Mouse (Mus musculus) WW6 (cell line): ENCODE data around the gene Yae1d1.
"Not testable (repeated sequence)": the region's sequence is repeated elsewhere in the genome, so short reads cannot be mapped to it uniquely, and the experiment has no call there.

ENCODE experiments used
- DNase-seq: peaks from one replicate; pipeline ENCODE4 v3.0.0-alpha.2; 2013; ENCODE audit warnings: low read depth, low spot score

The Yae1d1 gene

DNA sequence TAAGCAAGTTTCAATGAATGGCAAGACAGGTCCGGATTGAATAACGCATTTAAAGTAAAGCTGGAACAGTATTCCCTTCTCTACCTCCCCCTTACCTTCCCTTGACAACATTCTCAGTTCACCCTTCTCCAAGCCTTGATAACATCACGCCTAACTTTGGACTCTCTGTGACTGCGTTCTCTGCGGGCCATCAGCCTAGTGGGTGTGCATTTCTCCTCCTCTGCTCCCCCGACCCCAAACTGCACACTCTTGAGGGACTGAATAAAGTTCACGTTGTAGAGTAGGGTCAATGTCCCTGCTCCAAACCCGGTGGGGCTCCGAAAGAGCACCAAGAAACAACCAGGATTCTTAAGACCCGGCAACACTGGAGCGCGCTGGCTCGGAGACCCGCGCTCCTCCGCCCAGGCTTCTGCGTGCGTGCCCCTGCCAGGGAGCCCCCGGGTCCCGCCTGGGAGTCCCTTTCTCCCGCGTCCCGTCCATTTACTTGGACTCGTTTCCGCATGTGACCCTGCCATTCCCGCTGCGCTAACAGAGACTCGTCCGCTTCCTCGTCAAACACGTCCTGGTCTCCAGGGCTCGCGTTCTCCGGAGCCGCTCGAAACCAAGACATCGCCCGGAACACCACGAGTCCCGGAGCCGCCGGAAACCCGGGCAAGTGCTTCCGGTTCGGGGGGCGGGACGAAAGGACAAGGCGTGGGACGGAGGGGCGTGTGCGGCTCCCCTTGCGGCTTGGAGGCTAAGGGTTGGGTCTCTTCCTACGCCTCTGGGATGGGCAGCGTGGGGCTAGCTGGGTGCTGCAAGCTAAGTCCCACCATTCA lies at the start of gene Yae1d1:
Gene Yae1d1, minus strand, starts transcription at position 653 of the 818 bp plus-strand sequence.
- peak; percentile 70 for DNase-seq

DNA sequence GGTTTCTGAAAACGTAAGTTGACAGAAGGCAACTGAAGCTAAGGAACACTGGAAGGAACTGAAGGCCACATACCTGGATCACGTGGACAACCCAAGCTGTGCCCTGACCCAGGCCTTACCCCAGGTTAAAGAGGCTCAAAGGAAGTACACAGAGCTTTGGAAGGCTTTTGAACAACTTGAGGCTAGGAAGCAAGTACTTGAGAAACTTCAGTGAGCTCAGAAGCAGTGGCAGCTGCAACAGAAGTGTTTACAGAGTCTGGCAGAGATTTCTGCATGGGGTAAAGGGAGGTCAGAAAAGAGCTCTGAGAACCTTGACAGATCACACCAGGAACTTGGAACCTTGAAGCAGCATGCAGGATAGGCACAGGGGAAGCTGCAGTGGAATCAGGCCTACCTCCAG lies 45.7 kb upstream of the Yae1d1 start:
- no peak for DNase-seq

DNA sequence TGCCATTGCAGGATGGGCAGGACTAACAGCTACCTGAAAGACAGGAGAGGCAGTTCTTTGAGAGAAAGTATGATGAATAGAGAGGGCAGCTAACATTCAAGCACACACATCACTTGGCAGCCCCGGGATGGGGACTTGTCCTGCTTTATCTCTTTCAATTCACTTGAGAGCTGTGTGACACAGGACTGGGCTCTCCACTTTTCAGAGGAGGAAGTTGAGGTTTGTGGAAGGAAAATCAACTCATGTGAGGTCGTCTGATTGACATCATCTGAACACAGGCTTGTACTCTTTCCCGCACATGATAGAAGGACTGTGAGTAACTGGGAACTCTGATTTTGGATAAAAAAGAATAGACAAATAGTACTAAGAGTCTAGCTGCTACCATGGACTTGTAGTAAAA lies 23.5 kb upstream of the Yae1d1 start:
- no peak for DNase-seq

DNA sequence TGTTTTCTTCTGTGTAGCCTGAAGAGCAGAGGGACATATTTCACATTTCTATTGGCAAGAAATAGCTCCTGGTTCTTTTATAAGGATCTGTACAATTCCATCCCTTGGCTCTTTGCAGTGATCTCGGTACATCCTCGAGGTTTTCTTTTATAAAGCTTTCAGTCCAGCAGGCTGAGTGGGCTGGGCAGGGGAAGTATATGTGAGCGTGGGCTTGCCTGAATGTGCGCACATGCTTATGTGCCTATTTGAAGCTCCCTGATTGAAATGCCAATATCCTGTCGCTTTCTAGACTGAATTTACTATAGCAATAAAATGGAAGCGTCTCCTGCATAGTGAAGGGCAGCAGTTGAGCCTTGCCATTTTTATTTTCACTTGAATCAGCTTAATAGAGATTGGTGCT lies 20.1 kb upstream of the Yae1d1 start:
- DNase-seq, result no peak

DNA sequence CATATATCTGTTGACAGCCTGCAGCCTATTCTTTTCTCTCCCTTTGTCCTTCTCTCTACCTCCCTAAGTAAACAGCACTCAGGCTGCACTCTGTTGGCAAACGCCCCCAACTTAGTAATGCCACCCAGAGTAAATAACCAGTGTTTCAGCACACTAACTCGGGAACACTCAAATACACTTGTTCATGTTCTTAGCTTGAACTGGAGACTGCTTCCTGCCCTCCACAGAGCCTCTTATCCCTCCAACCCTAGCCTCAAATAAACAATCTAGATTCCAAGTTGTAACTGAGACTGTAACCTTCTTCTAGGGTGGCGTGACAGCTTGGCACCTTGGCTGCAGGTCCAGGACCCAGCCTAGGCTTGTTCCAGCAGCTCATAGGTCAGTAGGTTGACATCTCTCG lies 17.9 kb upstream of the Yae1d1 start:
- no peak for DNase-seq

DNA sequence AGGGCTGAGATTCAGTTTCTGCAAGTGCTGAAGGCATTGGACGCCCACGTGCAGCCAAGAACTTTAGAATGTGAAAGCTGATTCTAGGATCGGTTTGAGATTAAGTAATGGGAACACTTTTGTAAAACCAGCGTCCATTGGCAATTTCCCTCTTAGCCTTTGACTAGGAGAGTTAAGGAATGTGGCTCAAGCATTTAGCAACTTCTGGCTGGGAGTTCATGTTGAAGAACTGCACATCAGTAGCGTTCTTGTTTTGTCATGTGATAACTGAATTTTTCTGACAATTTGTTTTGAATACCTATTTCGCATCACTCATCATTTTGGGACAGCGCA lies 332 bp upstream of the Yae1d1 start:
- no peak for DNase-seq

DNA sequence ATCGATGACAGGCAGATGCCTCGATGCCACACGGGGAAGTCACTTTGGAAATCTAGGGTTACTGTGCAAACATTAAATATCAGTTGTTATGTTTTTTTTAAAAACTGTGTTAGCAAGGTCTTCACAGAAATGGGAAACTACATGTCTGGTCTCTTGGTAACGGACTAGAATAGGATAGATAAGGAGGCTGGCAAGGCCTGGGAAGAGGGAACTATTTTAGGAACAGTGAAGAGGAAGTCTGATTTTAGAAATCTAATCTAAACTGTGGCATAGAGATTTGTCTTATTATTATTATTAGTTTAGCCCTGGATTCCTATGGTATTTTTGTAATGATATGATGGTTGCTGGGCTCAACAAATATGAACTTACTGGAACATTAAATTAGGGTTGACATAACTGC lies 1.1 kb downstream of the Yae1d1 start:
- DNase-seq, result no peak

DNA sequence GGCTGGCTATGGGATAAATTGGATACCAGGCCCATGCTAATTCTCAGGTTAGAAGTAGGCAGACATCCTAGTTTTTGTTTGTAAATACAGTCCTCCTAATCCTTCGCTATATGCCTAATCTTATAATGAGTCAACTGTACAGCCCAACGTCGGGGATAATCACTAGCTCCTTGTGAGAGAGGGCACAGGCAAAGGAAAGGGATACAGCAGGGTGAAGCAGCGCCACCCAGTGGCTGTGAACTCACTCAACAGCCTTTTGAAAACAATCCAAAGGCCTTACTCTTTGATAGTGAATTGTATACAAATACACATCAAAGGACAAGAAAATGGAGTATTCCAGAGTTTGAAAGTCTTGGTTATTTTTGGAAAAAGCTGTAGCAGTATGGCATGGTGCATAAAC lies 10.0 kb downstream of the Yae1d1 start:
- DNase-seq, result peak; percentile 28

DNA sequence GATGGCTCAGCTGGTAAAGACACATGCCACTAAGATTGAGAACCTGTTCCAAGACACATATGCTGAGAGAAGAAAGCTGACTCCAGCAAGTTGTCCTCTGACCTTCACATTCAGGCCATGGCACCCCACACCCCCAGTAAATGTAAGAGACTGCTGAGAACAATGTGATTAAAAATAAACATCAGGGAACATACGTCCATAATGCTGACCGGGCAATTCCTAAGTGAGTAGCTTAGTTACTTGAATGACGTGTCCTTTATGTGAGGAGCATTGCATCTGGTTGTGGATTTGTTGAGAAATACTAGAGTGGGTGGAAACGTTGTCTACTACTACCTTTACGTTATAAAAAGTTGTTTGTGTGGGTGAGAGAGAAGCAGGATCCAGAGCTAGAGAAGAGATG lies 10.5 kb downstream of the Yae1d1 start:
- DNase-seq, result no peak

DNA sequence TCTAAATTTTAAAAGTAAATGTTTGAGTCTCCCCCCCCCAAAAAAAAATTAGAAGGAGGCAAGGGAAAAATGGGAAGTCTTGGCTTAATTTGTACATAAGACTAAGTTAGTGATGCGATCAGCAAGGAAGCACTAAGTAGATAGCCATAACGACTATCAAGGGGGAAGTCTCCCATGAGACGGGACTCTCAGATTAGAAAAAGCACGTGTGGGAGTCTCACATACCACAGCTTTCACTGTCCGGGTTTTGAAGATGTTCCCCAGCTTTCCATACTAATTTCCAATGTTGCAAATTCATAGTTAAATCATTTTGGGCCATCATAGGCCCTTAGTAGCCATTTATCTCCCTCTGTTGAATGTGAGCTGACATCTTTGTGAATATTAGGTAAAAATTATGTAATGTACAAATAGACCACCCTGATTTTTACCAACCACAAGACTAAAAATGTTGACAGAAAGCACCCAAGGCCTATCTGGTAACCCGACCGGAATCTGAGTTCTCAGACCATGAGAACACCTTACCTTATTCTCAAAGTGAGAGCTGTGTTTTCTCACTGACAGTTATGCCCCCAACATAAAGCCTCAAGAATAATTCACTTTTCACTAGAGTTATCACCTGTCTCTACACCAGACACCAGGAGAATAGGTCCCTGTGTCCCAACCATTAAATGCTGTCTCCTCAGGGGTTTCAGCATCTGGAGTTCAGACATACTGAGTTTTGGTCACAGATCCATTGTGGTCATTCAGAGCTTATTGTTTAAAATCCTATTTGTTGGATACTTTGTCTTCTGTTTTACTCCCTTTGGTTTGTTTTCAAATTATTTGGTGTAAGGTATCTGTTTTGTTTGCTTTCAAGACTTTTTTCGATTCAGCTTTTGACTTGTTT lies 16.1 kb downstream of the Yae1d1 start:
- no peak for DNase-seq

DNA sequence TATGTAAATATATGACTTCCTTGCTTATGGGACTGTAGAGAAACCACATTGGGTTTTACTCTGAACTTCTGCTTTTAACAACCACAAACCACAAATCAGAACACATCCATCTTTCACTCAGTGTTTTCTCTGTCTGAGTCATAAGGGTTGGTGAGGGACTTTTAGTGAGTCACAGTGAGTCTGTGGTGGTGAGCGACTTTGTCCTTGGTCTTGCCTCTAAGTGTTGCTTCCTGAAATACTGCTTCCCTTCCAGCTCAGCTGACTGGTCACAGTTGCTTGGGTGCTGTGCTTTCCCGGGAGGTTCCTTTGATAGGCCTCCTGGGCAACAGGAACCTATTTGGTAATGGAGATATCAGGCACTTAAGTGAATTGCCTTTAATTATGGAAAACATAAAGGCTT lies 17.3 kb downstream of the Yae1d1 start:
- no peak for DNase-seq

DNA sequence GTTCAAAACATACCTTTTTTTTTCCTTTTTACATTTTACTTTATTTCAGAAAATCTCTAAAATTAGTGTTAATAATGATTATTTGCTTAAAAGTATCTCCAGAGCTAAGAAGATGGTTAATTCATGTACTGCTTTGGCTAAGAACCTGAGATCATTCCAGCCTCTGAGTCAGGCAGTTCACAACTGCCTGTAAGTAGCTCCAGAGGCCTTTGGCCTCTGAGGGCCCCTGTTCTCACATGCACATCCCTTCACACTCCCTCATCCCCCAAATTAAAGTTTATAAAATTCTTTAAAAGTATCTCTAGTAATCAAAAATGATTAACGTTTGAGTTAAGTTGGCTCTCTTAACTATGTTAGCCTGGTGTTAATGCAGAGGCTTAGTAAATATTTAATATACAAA lies 17.7 kb downstream of the Yae1d1 start:
- DNase-seq, result no peak

DNA sequence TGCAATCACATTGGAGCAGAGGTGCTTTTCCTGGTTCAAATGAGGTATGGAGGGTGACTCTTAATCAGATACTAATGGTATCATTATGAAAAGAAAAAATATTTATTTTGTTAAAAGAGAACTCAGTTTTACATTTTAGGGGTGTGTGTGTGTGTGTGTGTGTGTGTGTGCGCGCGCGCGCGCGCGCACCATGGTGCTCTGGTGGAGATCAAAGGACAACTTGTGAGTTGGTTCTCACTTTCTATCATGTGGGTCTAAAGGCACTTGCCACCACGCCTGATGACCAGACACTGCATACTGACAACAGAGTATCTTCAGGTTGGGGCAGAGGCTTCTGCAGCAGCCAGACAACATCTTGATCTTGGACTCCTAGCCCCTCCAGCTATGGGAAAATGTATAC lies 18.4 kb downstream of the Yae1d1 start:
- DNase-seq, result no peak

DNA sequence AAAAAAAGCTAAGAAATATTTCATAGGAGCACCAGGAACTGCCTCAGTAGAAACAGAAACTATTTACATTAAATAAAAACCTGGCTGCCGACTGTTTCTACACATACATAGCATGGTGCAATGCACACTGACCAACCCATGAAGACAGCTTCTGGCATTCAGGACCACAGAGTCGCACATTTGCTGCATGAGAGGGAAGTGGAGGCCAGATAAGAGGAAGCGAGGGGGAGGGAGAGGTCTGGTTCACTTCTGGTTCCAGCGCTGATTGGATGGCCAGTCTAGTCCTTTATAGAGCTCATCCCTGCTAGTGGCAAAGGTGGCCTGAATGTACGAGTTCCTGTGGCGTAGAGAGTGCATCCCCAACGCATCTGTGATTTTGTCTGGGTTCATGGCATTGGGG lies 32.5 kb downstream of the Yae1d1 start:
- DNase-seq, result no peak

DNA sequence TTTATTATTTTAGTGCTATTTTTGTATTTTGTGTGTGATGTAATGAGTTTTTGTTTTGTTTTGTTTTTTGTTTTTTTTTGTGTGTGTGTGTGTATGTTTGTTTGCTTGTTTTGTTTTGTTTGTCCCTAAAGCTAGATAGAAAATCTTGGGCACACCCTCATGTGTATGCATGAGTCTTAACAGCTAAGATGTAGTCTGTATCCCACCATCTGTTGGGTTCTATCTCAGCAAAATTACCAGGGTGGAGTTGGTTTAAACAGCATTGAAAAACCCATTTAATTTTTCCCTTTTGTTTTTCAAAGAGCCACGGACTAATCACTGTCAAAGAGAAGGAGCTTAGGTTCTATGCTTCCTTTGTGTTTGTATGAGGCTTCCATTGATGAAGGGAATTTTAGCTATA lies 38.9 kb downstream of the Yae1d1 start:
- DNase-seq, result no peak

DNA sequence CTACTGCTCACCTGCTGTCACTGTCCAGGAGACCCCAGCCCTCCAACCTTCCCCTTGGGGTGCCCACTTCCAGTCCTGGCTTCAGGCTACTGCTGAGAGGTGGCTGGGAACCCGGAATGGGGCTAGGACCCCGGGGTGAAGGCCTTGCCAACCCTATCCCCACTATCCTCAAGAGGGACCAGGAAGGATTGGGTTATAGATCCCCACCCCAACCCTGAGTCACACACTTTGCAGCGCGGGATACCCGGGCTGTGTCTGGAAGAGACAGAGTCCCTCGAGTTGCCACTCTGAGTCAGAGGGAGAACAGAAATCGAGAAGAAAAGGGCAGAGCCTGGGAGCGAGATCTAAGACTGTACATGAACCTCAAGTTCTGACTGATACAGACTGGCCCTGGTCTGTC lies 42.6 kb downstream of the Yae1d1 start:
- not testable (repeated sequence) for DNase-seq

DNA sequence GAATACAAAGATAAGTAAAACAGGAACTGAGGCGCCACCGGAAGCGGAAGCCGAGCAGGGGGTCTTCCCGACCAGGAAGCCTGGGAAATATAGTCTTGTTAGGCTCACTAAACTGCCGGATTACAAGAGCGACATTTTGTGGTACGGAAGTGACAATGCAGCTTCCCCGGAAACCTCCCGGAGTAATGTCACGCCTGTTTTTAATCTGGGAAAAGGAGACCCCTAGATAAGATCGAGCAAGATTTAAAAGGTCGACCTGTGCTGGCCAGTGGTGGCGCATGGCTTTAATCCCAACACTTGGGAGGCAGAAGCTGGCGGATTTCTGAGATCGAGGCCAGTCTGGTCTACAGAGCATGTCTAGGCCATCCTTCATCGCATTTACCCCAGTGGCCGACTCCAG lies 43.6 kb downstream of the Yae1d1 start:
- no peak for DNase-seq

DNA sequence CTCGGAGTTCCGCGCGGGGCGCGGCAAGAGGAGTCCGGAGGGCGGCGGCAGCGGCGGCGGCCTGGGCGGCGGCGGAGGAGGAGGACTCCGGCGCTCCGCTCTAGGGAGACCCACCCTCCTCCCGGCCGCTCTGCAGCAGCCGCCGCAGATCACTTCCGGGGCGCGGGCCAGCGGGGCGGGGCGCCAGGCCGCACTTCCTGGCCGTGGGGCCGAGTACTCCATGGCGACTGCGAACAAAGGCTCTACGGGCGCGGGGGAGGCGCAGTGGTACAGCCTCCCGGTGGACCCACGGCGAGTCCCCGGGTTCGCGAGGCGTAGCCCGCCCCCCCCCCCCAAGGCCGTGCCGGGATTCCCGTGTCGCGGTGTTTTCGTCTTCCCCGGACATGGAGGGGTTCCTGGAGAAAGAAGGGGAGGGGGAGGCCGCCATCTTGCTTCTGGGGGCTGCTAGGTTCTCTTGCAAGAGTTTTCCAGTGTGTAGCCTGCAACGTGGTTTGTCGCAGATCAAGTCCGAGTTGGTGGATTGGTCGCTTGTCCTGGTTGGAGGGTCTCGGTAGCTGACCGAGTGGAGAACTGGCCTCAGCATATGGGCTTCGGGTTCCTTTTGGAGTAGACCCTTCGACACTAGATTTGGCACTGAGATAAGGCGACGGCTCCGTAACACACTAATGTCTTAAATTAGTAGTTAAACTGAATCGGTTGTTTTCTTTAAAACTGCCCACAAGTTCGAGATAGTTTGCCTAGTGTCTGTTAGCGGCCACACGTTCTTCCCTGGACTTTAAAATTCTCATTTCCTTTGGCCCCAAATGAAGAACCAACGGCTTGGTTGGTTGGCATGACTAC lies 48.9 kb downstream of the Yae1d1 start, which contains the start of gene Rala:
Gene Rala, minus strand, starts transcription at position 162 of the 840 bp plus-strand sequence.
- peak; percentile 62 for DNase-seq

DNA sequence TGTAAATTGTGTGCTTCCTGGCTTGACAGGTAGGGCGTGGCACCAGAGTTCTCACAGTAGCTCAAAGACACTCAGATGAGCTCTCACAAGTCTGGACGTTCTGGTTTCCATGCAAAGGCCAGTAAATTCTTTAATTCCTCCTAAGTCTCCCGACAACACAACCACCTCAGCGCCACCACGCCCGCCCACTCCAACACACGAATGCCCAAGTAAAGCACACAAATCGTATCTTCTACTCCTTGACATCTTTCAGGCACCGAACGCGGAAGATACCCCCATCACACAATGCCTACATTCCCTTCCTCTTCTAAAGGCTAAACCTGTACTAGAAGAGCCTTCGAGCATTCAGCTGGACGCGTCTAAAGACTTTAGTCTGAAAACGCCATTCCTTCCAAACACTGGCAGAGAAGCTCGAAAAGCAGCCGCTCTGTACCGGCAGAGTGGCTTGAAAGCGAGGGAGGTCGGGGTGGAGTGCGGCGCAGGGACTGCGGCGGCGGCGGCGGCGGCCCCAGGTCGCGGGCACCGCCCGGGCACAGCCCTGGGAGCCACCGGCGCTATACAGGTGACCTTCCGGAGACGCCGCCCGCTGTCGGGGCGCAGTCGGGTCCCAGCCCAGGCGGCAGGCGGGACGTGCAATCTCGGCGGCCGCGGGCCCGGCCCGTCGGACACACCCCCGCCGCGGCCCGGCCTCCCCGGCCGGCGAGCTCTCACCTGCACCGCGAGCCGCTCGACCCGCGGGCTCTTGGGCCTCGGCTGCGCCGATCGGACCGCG lies 49.7 kb downstream of the Yae1d1 start:
- DNase-seq, result no peak

DNA sequence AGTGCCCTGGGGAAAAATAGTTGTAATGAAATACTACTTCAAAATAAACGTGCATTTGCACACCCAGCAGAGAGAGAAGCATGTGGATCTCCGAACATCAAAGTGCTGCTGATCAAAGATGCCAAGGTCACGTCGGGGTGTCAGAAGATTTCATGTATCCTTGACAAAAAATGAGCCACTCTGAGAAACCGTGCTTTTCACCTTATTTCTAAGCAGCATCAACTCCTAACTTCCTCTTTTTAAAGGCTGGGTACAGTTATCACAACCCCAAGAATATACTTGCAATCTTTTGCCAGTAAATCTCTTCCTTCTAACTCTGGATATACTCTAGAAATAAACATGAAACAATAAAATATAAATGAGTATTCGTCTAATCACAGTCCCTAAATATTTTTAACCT lies 50.8 kb downstream of the Yae1d1 start:
- no peak for DNase-seq
